Mouse (Mus musculus) MEL (cell line): ENCODE measurements at regions not wholly inside any gene's neighbourhood (a gene's known extent, or its start where the extent isn't known, plus 50 kb on each side); places are given as distances from the start of the nearest gene placed in this dataset.
A peak's percentile ranks its signal among the peaks of the same experiment; 100 is the strongest.

Source experiments
- DNase-seq: peaks from one replicate; pipeline ENCODE4 v3.0.0; 2011; ENCODE audit warnings: low read depth, low spot score
- H3K27ac ChIP-seq: 2 replicates; pipeline ENCODE4 v1.5.1; 2012; ENCODE audit warnings: low read depth, mild to moderate bottlenecking, control low read depth, low read length, moderate library complexity; ENCODE audit not compliant: control insufficient read depth
- H3K27me3 ChIP-seq, 2 experiments: fragments of 150-350 bp in 1 of 2; sonication (generic) in 1 of 2; 2 replicates each; pipeline ENCODE4 v1.6.1; 2012; ENCODE audit warnings: low read length in 2 of 2, mild to moderate bottlenecking in 2 of 2, improper control_type of control experiment in 1 of 2, moderate library complexity in 1 of 2; ENCODE audit not compliant: insufficient read depth in 2 of 2, control insufficient read depth in 1 of 2
- H3K36me3 ChIP-seq, 2 experiments: 2 replicates each; pipeline ENCODE4 v1.6.1; 2012 to 2014; ENCODE audit warnings: low read length in 2 of 2, improper control_type of control experiment in 1 of 2, inconsistent platforms in 1 of 2, mild to moderate bottlenecking in 1 of 2; ENCODE audit not compliant: insufficient read depth in 2 of 2, control insufficient read depth in 1 of 2
- H3K4me1 ChIP-seq, 2 experiments: fragments of 150-350 bp in 1 of 2; sonication (generic) in 1 of 2; 2 replicates each; pipeline ENCODE4 v1.6.1; 2012; ENCODE audit warnings: low read length in 2 of 2, improper control_type of control experiment in 1 of 2, mild to moderate bottlenecking in 1 of 2; ENCODE audit not compliant: insufficient read depth in 2 of 2, control insufficient read depth in 1 of 2
- H3K4me3 ChIP-seq, 2 experiments: fragments of 150-350 bp in 1 of 2; sonication (generic) in 1 of 2; 2 replicates each; pipeline ENCODE4 v1.5.1; 2012; ENCODE audit warnings: low read depth in 2 of 2, low read length in 2 of 2, mild to moderate bottlenecking in 2 of 2, moderate library complexity in 2 of 2, control low read depth in 1 of 2, improper control_type of control experiment in 1 of 2; ENCODE audit not compliant: control insufficient read depth in 1 of 2, insufficient read depth in 1 of 2
- H3K79me2 ChIP-seq: 2 replicates; pipeline ENCODE4 v1.6.1; 2012; ENCODE audit warnings: mild to moderate bottlenecking, low read length, moderate library complexity; ENCODE audit not compliant: control insufficient read depth, poor library complexity, insufficient read depth
- H3K9ac ChIP-seq: 2 replicates; pipeline ENCODE4 v1.6.1; 2012; ENCODE audit warnings: low read depth, mild to moderate bottlenecking, control low read depth, low read length, moderate library complexity; ENCODE audit not compliant: control insufficient read depth, poor library complexity, severe bottlenecking
- H3K9me3 ChIP-seq: fragments of 150-350 bp; sonication (generic); replicated peaks from 2 replicates; pipeline ENCODE4 v1.6.1; 2012; ENCODE audit warnings: mild to moderate bottlenecking, low read length, improper control_type of control experiment, moderate library complexity; ENCODE audit not compliant: insufficient read depth
- E2F4 ChIP-seq: IDR thresholded peaks from 2 replicates; pipeline ENCODE4 v1.6.1; 2011; ENCODE audit warnings: low read depth, low read length, improper control_type of control experiment, borderline replicate concordance
- ELF1 ChIP-seq: IDR thresholded peaks from 2 replicates; pipeline ENCODE4 v1.6.1; 2014; ENCODE audit warnings: low read depth, mild to moderate bottlenecking, inconsistent platforms, low read length, improper control_type of control experiment, moderate library complexity
- EP300 ChIP-seq, 2 experiments: IDR thresholded peaks; 2 replicates each; pipeline ENCODE4 v1.6.1; 2011; ENCODE audit warnings: improper control_type of control experiment in 2 of 2, low read length in 2 of 2, low read depth in 1 of 2, mild to moderate bottlenecking in 1 of 2
- ETS1 ChIP-seq: IDR thresholded peaks from 2 replicates; pipeline ENCODE4 v1.6.1; 2012; ENCODE audit warnings: low read depth, mild to moderate bottlenecking, inconsistent platforms, low read length, improper control_type of control experiment, moderate library complexity
- GATA1 ChIP-seq: IDR thresholded peaks from 2 replicates; pipeline ENCODE4 v1.6.1; 2011; ENCODE audit warnings: low read depth, low read length, improper control_type of control experiment
- HCFC1 ChIP-seq: IDR thresholded peaks from 2 replicates; pipeline ENCODE4 v1.6.1; 2012; ENCODE audit warnings: low read depth, mild to moderate bottlenecking, inconsistent platforms, low read length, improper control_type of control experiment, moderate library complexity
- MAFK ChIP-seq: IDR thresholded peaks from 2 replicates; pipeline ENCODE4 v1.6.1; 2011; ENCODE audit warnings: low read depth, mild to moderate bottlenecking, low read length, improper control_type of control experiment, borderline replicate concordance
- MAX ChIP-seq: IDR thresholded peaks from 2 replicates; pipeline ENCODE4 v1.6.1; 2011; ENCODE audit warnings: low read length, improper control_type of control experiment
- MAZ ChIP-seq: IDR thresholded peaks from 2 replicates; pipeline ENCODE4 v1.6.1; 2012; ENCODE audit warnings: low read depth, mild to moderate bottlenecking, inconsistent platforms, low read length, improper control_type of control experiment
- MXI1 ChIP-seq: IDR thresholded peaks from 2 replicates; pipeline ENCODE4 v1.6.1; 2011; ENCODE audit warnings: mild to moderate bottlenecking, low read depth, low read length, improper control_type of control experiment
- NRF1 ChIP-seq: IDR thresholded peaks from 2 replicates; pipeline ENCODE4 v1.6.1; 2014; ENCODE audit warnings: low read depth, mild to moderate bottlenecking, inconsistent platforms, low read length, improper control_type of control experiment, moderate library complexity; ENCODE audit not compliant: poor library complexity, insufficient read depth, severe bottlenecking
- POLR2AphosphoS2 ChIP-seq: IDR thresholded peaks from 2 replicates; pipeline ENCODE4 v1.6.1; 2011; ENCODE audit warnings: low read length, improper control_type of control experiment
- POLR2AphosphoS5 ChIP-seq: IDR thresholded peaks from 2 replicates; pipeline ENCODE4 v1.6.1; 2012; ENCODE audit warnings: low read depth, borderline replicate concordance, mild to moderate bottlenecking, inconsistent platforms, low read length, moderate library complexity, mixed read lengths
- RAD21 ChIP-seq: IDR thresholded peaks from 2 replicates; pipeline ENCODE4 v1.6.1; 2011; ENCODE audit warnings: mild to moderate bottlenecking, low read depth, low read length, improper control_type of control experiment
- RCOR1 ChIP-seq: IDR thresholded peaks from 2 replicates; pipeline ENCODE4 v1.6.1; 2012; ENCODE audit warnings: low read depth, mild to moderate bottlenecking, inconsistent platforms, low read length, improper control_type of control experiment
- TAL1 ChIP-seq: IDR thresholded peaks from 2 replicates; pipeline ENCODE4 v1.6.1; 2012; ENCODE audit warnings: mild to moderate bottlenecking, inconsistent platforms, low read length, moderate library complexity, mixed read lengths
- UBTF ChIP-seq: IDR thresholded peaks from 2 replicates; pipeline ENCODE4 v1.6.1; 2012; ENCODE audit warnings: low read depth, mild to moderate bottlenecking, inconsistent platforms, low read length, improper control_type of control experiment, moderate library complexity, borderline replicate concordance; ENCODE audit not compliant: insufficient read depth
- ZC3H11A ChIP-seq: IDR thresholded peaks from 2 replicates; pipeline ENCODE4 v1.6.1; 2012; ENCODE audit warnings: low read depth, mild to moderate bottlenecking, inconsistent platforms, low read length, improper control_type of control experiment
- ZKSCAN1 ChIP-seq: IDR thresholded peaks from 2 replicates; pipeline ENCODE4 v1.6.1; 2012; ENCODE audit warnings: low read depth, mild to moderate bottlenecking, inconsistent platforms, low read length, improper control_type of control experiment, moderate library complexity
- ZNF384 ChIP-seq: IDR thresholded peaks from 2 replicates; pipeline ENCODE4 v1.6.1; 2012; ENCODE audit warnings: low read depth, mild to moderate bottlenecking, inconsistent platforms, low read length, improper control_type of control experiment

DNA sequence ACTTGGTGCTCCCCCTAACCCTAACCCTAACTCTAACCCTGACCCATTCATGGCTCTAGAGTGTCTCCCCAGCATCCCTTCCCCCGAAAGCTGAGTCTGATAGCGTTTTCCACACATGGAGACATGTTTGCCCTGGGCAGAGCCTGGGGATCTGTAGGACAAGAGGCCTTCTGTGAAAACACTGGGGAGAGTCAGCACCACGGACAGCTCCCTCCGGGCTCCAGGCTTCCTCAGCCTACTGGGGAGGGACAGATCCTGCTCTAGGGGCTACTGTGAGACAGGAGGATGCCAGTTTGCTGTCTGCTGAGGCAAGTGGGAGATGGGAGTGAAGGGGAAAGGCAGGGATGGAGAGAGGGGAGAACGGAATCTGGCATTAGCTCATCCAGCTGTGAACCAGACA is 111.5 kb upstream of the Igsf21 start:
- no peak overlapping the region for H3K4me3 ChIP-seq
- no peaks in the 10 kb centered on the region for H3K36me3 ChIP-seq
- peak; percentile 37 for DNase-seq
- H3K4me1 ChIP-seq, result no peaks in the 10 kb centered on the region
- no peak overlapping the region for H3K27ac ChIP-seq
- no peak overlapping the region for H3K9ac ChIP-seq
- TF ChIP-seq POLR2AphosphoS5, result no peak
- no peak for TF ChIP-seq GATA1
- TF ChIP-seq POLR2AphosphoS2, result no peak
- TF ChIP-seq HCFC1, result no peak
- no peak for TF ChIP-seq E2F4
- no peak for TF ChIP-seq UBTF
- TF ChIP-seq TAL1, result no peak
- TF ChIP-seq RAD21, result no peak
- no peak for TF ChIP-seq ETS1
- TF ChIP-seq MAX, result no peak
- TF ChIP-seq NRF1, result no peak
- TF ChIP-seq ZC3H11A, result no peak
- no peak for TF ChIP-seq ZNF384
- TF ChIP-seq, all 39 proteins: peak for 0
- Histone ChIP-seq H3K79me2 (no peaks in the 10 kb centered on the region), H3K27me3 (no peaks in the 10 kb centered on the region), H3K9me3 (no peaks in the 10 kb centered on the region)

DNA sequence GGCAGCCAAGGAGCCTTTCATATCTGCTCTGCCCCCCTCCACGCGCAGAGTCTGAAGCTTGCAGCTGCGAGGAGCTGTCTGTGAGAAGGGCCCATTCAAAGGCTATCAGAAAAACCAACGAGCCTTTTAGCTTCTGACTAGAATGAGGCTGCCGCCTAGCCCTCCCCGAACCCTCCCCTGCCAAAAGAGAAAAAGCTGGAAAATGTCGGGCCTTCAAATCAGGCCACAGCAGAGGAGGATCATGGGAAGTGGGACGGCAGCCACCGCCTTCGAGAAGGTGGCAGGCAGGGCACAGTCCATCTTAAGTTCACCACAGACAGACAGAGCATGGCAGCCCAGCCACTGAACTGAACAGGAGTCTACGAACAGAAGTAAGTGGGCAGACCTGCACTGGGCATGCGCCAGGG is 108.6 kb upstream of the Igsf21 start:
- H3K9me3 ChIP-seq, result no peaks in the 10 kb centered on the region
- H3K79me2 ChIP-seq, result no peaks in the 10 kb centered on the region
- no peak overlapping the region for H3K4me3 ChIP-seq
- DNase-seq, result no peak
- no peak overlapping the region for H3K9ac ChIP-seq
- TF ChIP-seq MAX, result no peak
- TF ChIP-seq MAZ, result no peak
- no peak for TF ChIP-seq ZKSCAN1
- no peak for TF ChIP-seq MXI1
- no peaks in the 10 kb centered on the region for H3K36me3 ChIP-seq
- no peaks in the 10 kb centered on the region for H3K27me3 ChIP-seq
- H3K4me1 ChIP-seq, result no peaks in the 10 kb centered on the region
- H3K27ac ChIP-seq, result no peak overlapping the region

DNA sequence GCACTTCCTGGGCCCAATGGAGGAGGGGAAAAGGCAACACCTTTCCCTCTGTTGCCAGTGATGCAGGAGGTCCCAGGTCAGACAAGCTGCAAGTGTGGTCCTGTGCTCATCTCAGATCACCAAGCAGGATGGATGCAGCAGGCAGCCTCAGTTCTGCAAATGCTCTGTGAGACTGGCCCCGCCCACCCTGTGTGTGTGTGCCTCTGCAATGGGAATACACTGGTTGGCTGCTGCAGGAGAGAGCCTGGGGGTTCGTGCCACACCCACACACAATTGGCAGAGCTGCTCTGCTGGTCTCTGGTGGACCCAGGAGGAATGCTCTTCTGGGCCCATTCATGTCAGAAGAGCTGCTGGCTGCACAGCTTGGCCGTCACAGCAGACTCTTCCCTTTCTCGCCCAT is 102.2 kb upstream of the Igsf21 start:
- Histone ChIP-seq H3K4me3 (no peak overlapping the region), H3K9me3 (no peaks in the 10 kb centered on the region; the same call in 1 of the 2 replicates), H3K4me1 (no peaks in the 10 kb centered on the region), H3K27ac (no peak overlapping the region), H3K79me2 (no peaks in the 10 kb centered on the region), H3K27me3 (no peaks in the 10 kb centered on the region), H3K9ac (no peak overlapping the region), H3K36me3 (no peaks in the 10 kb centered on the region)
- no peak for DNase-seq
- no peak for TF ChIP-seq RCOR1
- TF ChIP-seq ZKSCAN1, result no peak
- TF ChIP-seq MAFK, result no peak
- TF ChIP-seq EP300 (IDR thresholded peaks at IDR 0.05; ENCODE audit: low read depth in 1 of 2, low read length in 2 of 2), result no peak
- TF ChIP-seq ELF1, result no peak
- TF ChIP-seq HCFC1, result no peak
